Comparison of ENCODE assay signal across 17 mouse cellular contexts in genomic region chr5:19787522-19788144, GRCm38 (mm10).
DNase-seq lines count a peak whose midpoint lies in the region; ATAC-seq and TF ChIP-seq lines count a peak whose summit lies in the region.
"Had no signal": no experiment of that assay in that cellular context is flagged by ENCODE, and none has a peak within 500 bp of the region (broad histone marks: within the 10 kb centered on the region; RNA-seq: fewer than 3 reads in every experiment).

No protein-coding gene starts in this region.

- no peak for TF ChIP-seq EP300 in heart, adult 2 months (IDR thresholded peaks at IDR 0.05; ENCODE audit: insufficient read depth, low read depth, low read length)

- no peak overlapping the region for H3K4me3 ChIP-seq in midbrain, embryonic 14.5 days (replicated peaks; ENCODE audit: low read depth, low read length)
- H3K4me3 ChIP-seq in midbrain, postnatal 0 days (ENCODE audit: low read depth, low read length): no peak overlapping the region
- H3K4me3 ChIP-seq in forebrain, embryonic 15.5 days: no peak overlapping the region
- H3K4me3 ChIP-seq in liver, embryonic 11.5 days (ENCODE audit: low read depth, low read length): no peak overlapping the region
- H3K4me3 ChIP-seq in heart, adult 2 months: no peak overlapping the region
- H3K4me3 ChIP-seq: heart, embryonic 10.5 days; limb, embryonic 12.5 days had no signal

- no peak overlapping the region for H3K4me2 ChIP-seq in midbrain, embryonic 14.5 days (ENCODE audit: low read length)
- H3K4me2 ChIP-seq in midbrain, postnatal 0 days (ENCODE audit: low read depth, low read length, poor library complexity, severe bottlenecking): no peak overlapping the region
- no peak overlapping the region for H3K4me2 ChIP-seq in forebrain, embryonic 15.5 days (replicated peaks)
- H3K4me2 ChIP-seq in liver, embryonic 11.5 days: no peak overlapping the region
- H3K4me2 ChIP-seq: limb, embryonic 12.5 days had no signal

- peak; percentile 16 to 21 for DNase-seq in cerebellum, postnatal 10 days
- DNase-seq in cerebellum, postnatal 36 days: no peak
- DNase-seq in midbrain, embryonic 14.5 days: peak; percentile 60
- no peak for DNase-seq in midbrain, postnatal 0 days (ENCODE audit: low spot score)
- peak; percentile 39 for DNase-seq in brain, adult 2 months (ENCODE audit: low read depth, low spot score)
- DNase-seq in liver, embryonic 11.5 days (ENCODE audit: low spot score): no peak
- no peak for DNase-seq in heart, adult 2 months
- DNase-seq: adrenal gland, adult 8-10 months; cerebellum, adult 9-10 months; gastrocnemius, postnatal 10 days; heart, postnatal 14 days; thymus, postnatal 36 days had no signal

- no peaks in the 10 kb centered on the region for H3K36me3 ChIP-seq in midbrain, embryonic 14.5 days (ENCODE audit: control insufficient read depth, insufficient read depth, low read length)
- H3K36me3 ChIP-seq in midbrain, postnatal 0 days (ENCODE audit: insufficient read depth, low read length): no peaks in the 10 kb centered on the region
- no peaks in the 10 kb centered on the region for H3K36me3 ChIP-seq in forebrain, embryonic 15.5 days
- no peaks in the 10 kb centered on the region for H3K36me3 ChIP-seq in liver, embryonic 11.5 days (ENCODE audit: control insufficient read depth, insufficient read depth, low read length)
- H3K36me3 ChIP-seq in heart, adult 2 months (ENCODE audit: control insufficient read depth, insufficient read depth, low read length): no peaks in the 10 kb centered on the region
- H3K36me3 ChIP-seq: heart, embryonic 10.5 days; limb, embryonic 12.5 days had no signal

- H3K27ac ChIP-seq in midbrain, embryonic 14.5 days (replicated peaks; ENCODE audit: low read depth, low read length): no peak overlapping the region
- H3K27ac ChIP-seq in midbrain, postnatal 0 days (ENCODE audit: low read depth, low read length): no peak overlapping the region
- H3K27ac ChIP-seq in forebrain, embryonic 15.5 days (replicated peaks): no peak overlapping the region
- H3K27ac ChIP-seq in liver, embryonic 11.5 days (ENCODE audit: low read depth, low read length): no peak overlapping the region
- H3K27ac ChIP-seq in heart, adult 2 months: no peak overlapping the region
- H3K27ac ChIP-seq: heart, embryonic 10.5 days; limb, embryonic 12.5 days; stomach, postnatal 0 days had no signal

- no peak; the same call in 1 of the 2 replicates for ATAC-seq in midbrain, embryonic 14.5 days (ENCODE audit: low FRiP score, low TSS enrichment)
- no peak for ATAC-seq in midbrain, postnatal 0 days (ENCODE audit: low FRiP score)
- peak; percentile 71 for ATAC-seq in forebrain, embryonic 15.5 days (replicated peaks)
- no peak for ATAC-seq in liver, embryonic 11.5 days (replicated peaks; ENCODE audit: low FRiP score)
- ATAC-seq: inflammation-experienced regulatory T-cells, adult 6 months had no signal

- no peak overlapping the region for H3K9ac ChIP-seq in midbrain, embryonic 14.5 days (replicated peaks; ENCODE audit: low read length)
- H3K9ac ChIP-seq in midbrain, postnatal 0 days (replicated peaks; ENCODE audit: low read length, poor library complexity, severe bottlenecking): no peak overlapping the region
- H3K9ac ChIP-seq in forebrain, embryonic 15.5 days (replicated peaks): no peak overlapping the region
- H3K9ac ChIP-seq in liver, embryonic 11.5 days (ENCODE audit: low read depth, low read length): no peak overlapping the region
- H3K9ac ChIP-seq in heart, adult 2 months (ENCODE audit: low read depth, low read length): no peak overlapping the region
- H3K9ac ChIP-seq: limb, embryonic 12.5 days had no signal

- H3K4me1 ChIP-seq in midbrain, embryonic 14.5 days (ENCODE audit: control insufficient read depth, insufficient read depth, low read length): peaks cover 5% of the 10 kb centered on the region; the same call in 1 of the 2 replicates
- no peaks in the 10 kb centered on the region for H3K4me1 ChIP-seq in midbrain, postnatal 0 days (ENCODE audit: insufficient read depth, low read length)
- peaks cover 8% of the 10 kb centered on the region for H3K4me1 ChIP-seq in forebrain, embryonic 15.5 days
- no peaks in the 10 kb centered on the region for H3K4me1 ChIP-seq in liver, embryonic 11.5 days (replicated peaks; ENCODE audit: control insufficient read depth, insufficient read depth, low read length)
- H3K4me1 ChIP-seq in heart, adult 2 months (ENCODE audit: control insufficient read depth, insufficient read depth, low read length): no peaks in the 10 kb centered on the region
- H3K4me1 ChIP-seq: heart, embryonic 10.5 days; limb, embryonic 12.5 days had no signal

- no peaks in the 10 kb centered on the region for H3K79me2 ChIP-seq in heart, adult 2 months (replicated peaks; ENCODE audit: control insufficient read depth, insufficient read depth, low read length)

- 19% methylated on average over 5 of the region's 5 CpGs for WGBS in midbrain, embryonic 14.5 days
- WGBS in midbrain, postnatal 0 days: 17% methylated on average over 5 of the region's 5 CpGs
- WGBS in forebrain, embryonic 15.5 days: 8% methylated on average over 5 of the region's 5 CpGs
- 52% methylated on average over 5 of the region's 5 CpGs for WGBS in liver, embryonic 11.5 days
- 49% methylated on average over 5 of the region's 5 CpGs for WGBS in heart, adult 2 months

- no peaks in the 10 kb centered on the region for H3K27me3 ChIP-seq in midbrain, embryonic 14.5 days (ENCODE audit: control insufficient read depth, insufficient read depth, low read length)
- no peaks in the 10 kb centered on the region for H3K27me3 ChIP-seq in midbrain, postnatal 0 days (ENCODE audit: insufficient read depth, low read length)
- H3K27me3 ChIP-seq in forebrain, embryonic 15.5 days: no peaks in the 10 kb centered on the region
- H3K27me3 ChIP-seq in liver, embryonic 11.5 days (replicated peaks; ENCODE audit: control insufficient read depth, insufficient read depth, low read length): no peaks in the 10 kb centered on the region
- no peaks in the 10 kb centered on the region for H3K27me3 ChIP-seq in heart, adult 2 months (ENCODE audit: control insufficient read depth, insufficient read depth, low read length)
- H3K27me3 ChIP-seq: limb, embryonic 12.5 days had no signal

- peaks cover 8% of the 10 kb centered on the region; the same call in 1 of the 2 replicates for H3K9me3 ChIP-seq in midbrain, embryonic 14.5 days (ENCODE audit: control insufficient read depth, low read length)
- no peaks in the 10 kb centered on the region for H3K9me3 ChIP-seq in midbrain, postnatal 0 days (ENCODE audit: low read length)
- H3K9me3 ChIP-seq in forebrain, embryonic 15.5 days: no peaks in the 10 kb centered on the region
- H3K9me3 ChIP-seq in liver, embryonic 11.5 days (ENCODE audit: control insufficient read depth, low read length): no peaks in the 10 kb centered on the region; the same call in 1 of the 2 replicates
- H3K9me3 ChIP-seq: heart, embryonic 10.5 days had no signal

- TF ChIP-seq CTCF in midbrain, postnatal 0 days (IDR thresholded peaks at IDR 0.05): no peak
- no peak for TF ChIP-seq CTCF in heart, adult 2 months (IDR thresholded peaks at IDR 0.05)

- TF ChIP-seq POLR2A in heart, adult 2 months (IDR thresholded peaks at IDR 0.05; ENCODE audit: insufficient read depth, low read depth, low read length): no peak

- intact Hi-C loops in heart, adult 2 months (cut with DNase I): no loop called here

Comparison
In these comparisons a context has a peak if more than half of its experiments do, and no peak if none do; other contexts are left out.
1. DNase-seq: peak in cerebellum, postnatal 10 days (2 of 2), midbrain, embryonic 14.5 days (single experiment) and brain, adult 2 months (single experiment); none in cerebellum, postnatal 36 days (0 of 2), midbrain, postnatal 0 days (single experiment), liver, embryonic 11.5 days (single experiment) and heart, adult 2 months (0 of 2).